Mouse (Mus musculus): ENCODE measurements around the gene Ccnd3.

DNA sequence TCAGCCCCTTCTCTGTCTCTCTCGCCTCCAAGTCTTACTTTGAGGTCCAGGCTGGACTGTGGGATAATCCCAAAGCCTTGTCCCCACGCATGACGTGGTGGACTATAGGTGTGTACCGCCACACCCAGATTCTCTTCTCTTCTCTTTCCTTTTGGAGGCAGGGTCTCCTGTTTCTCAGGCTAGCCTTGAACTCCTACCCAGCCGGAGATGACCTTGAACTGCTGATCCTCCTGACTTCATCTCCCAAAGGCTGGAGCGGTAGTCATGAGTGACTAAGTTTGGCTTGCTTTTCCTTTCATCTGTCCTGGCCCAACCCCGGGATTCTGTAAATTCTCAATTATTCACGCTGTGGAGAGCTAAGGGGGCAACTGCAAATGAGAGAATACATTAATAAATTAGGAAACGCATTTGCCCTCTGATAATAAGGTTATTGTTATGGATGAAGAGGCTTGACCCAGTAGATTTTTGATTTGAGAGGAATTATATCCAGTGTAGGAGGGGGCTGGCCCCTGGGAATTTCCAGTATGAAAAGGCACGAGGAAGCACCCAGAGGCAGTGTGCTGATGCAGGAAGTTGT lies 64.2 kb downstream of the Ccnd3 start:
- TF ChIP-seq CTCF (IDR thresholded peaks at IDR 0.05; ENCODE audit: borderline replicate concordance, extremely low read depth, insufficient read depth, insufficient read length) (no peak), POLR2A (IDR thresholded peaks at IDR 0.05; ENCODE audit: borderline replicate concordance, extremely low read depth, insufficient read depth, insufficient read length, poor library complexity, severe bottlenecking) (no peak)

Measured in brain, embryonic 14.5 days (tissue).